Mouse (Mus musculus) embryonic facial prominence, embryonic 10.5 days (tissue): ENCODE data around the gene Afdn. TPM values are rescaled to one million over a fixed set of nuclear protein-coding genes. Genes with fewer than 3 reads are reported as not detected.
A peak's percentile ranks its signal among the peaks of the same experiment; 100 is the strongest.

Experiments used
- DNase-seq: peaks from one replicate; pipeline ENCODE4 v3.0.0-alpha.2; 2017; ENCODE audit warnings: low spot score
- H3K27ac ChIP-seq: fragments of 300-500 bp; sonication (generic); replicated peaks from 2 replicates; pipeline ENCODE4 v1.5.1; 2016; ENCODE audit warnings: mild to moderate bottlenecking
- H3K27me3 ChIP-seq: fragments of 300-500 bp; sonication (generic); replicated peaks from 2 replicates; pipeline ENCODE4 v1.6.1; 2016; ENCODE audit warnings: low read depth, mild to moderate bottlenecking; ENCODE audit not compliant: poor library complexity, severe bottlenecking
- H3K36me3 ChIP-seq: fragments of 300-500 bp; sonication (generic); replicated peaks from 2 replicates; pipeline ENCODE4 v1.6.1; 2016; ENCODE audit warnings: mild to moderate bottlenecking, moderate library complexity
- H3K4me1 ChIP-seq: fragments of 300-500 bp; sonication (generic); 2 replicates; pipeline ENCODE4 v1.6.1; 2016
- H3K4me3 ChIP-seq: fragments of 300-500 bp; sonication (generic); 2 replicates; pipeline ENCODE4 v1.5.1; 2016; ENCODE audit warnings: mild to moderate bottlenecking, moderate library complexity
- H3K9me3 ChIP-seq: fragments of 300-500 bp; sonication (generic); 2 replicates; pipeline ENCODE4 v1.6.1; 2016; ENCODE audit warnings: mild to moderate bottlenecking
- WGBS: fragments of 180-500 bp; shearing (Covaris S2); methylation state at CpG from one replicate; pipeline ENCODE4 v1.1.7; 2016; 5-methylcytosine and 5-hydroxymethylcytosine counted together
- polyA plus RNA-seq: library from polyadenylated mRNA; unstranded; fragments of >200 nt; fragmentation: Nextera tagmentation; extraction: Ambion mirVana; gene quantifications from 2 replicates; pipeline ENCODE4 v1.2.1, GENCODE M21; 2016

The Afdn gene
- polyA plus RNA-seq, 1 experiment from 2014 or later: 61.0 TPM

DNA sequence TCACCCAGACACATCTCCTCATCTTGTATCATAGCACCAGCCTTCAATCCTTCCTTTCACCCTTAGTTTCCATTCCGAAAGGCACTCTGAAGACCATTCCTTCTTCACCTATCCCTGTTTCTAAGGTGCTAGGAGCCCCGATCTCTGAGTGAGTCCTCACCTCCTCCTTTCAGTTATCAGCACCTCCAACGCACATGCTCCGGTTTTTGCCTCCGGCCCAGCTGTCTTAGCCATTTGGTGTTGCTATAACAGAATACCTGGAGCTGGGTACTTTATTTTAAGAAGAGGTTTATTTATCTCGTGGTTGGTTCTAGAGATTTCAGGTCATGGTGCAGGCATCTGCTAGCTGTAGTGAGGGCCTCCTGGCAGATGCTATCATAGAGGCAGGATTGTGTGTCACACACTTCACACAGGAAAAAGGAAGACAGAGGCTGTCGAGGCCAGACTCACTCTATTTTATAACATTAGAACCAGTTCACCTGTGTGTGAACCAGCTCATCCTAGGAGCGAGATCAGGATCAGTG lies 33.4 kb upstream of the Afdn start:
- no peaks in the 10 kb centered on the region for H3K9me3 ChIP-seq
- peaks cover 21% of the 10 kb centered on the region for H3K4me1 ChIP-seq
- 91% methylated on average over 8 of the region's 8 CpGs for WGBS

DNA sequence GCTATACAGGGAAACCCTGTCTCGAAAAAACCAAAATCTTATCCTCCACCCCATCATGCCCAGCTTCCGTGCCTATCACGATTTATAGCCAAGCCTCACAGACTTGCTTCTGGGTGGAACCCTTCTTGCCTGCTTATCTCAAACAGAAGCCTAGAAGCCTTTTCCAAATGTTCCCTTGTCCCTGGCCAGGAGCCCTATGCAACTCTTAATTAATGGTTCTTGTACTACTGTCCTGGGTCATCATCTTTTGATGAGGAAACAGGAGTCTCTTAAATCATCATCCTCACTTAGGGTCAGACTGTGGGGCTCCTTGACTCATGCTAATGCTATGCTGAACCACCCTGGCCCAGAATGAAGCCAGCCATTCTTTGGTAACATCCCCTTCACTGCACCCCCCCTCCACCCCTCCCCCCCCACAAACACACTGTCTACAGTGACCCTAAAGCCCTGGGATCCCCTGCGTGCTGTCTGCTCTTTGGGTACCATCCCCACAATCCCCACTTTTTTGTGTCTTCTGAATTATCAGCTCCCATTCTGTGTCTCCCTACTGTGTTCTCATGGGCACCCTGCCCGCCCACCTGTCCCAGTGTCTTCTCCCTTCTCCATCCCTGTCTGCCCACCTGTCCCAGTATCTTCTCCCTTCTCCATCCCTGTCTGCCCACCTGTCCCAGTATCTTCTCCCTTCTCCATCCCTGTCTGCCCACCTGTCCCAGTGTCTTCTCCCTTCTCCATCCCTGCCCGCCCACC lies 29.2 kb upstream of the Afdn start:
- no peaks in the 10 kb centered on the region for H3K9me3 ChIP-seq
- no peak for DNase-seq
- WGBS: 96% methylated on average over 6 of the region's 6 CpGs
- no peaks in the 10 kb centered on the region for H3K27me3 ChIP-seq
- H3K36me3 ChIP-seq: no peaks in the 10 kb centered on the region
- H3K4me1 ChIP-seq: peaks cover 17% of the 10 kb centered on the region
- H3K27ac ChIP-seq: no peak overlapping the region
- no peak overlapping the region for H3K4me3 ChIP-seq

More for the DNA sequence above, 33.4 kb upstream of the Afdn start:
- Histone ChIP-seq H3K27me3 (no peaks in the 10 kb centered on the region), H3K4me3 (no peak overlapping the region), H3K27ac (no peak overlapping the region), H3K36me3 (no peaks in the 10 kb centered on the region)
- DNase-seq: no peak

DNA sequence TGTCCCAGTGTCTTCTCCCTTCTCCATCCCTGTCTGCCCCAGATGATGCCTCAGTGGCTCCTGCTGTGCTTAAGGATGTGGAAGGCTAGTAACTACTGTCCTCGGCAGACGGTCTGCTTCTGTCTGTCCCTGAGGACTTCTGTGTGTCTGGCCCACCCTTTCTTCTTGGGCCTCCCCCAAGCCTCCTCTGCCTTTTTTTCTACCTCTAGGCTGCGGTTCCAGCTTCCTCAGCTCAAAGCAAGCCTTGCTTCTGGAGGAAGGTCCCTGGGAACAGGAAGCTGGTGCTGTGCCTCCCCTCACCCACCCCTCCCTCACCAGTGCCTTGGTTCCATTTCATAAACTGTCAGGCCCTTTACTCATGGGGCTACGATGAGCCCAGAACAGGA lies 28.6 kb upstream of the Afdn start:
- Histone ChIP-seq H3K36me3 (no peaks in the 10 kb centered on the region), H3K4me3 (no peak overlapping the region), H3K4me1 (peaks cover 17% of the 10 kb centered on the region), H3K27me3 (no peaks in the 10 kb centered on the region), H3K9me3 (no peaks in the 10 kb centered on the region), H3K27ac (no peak overlapping the region; the same call in 1 of the 2 replicates)
- WGBS: 61% methylated on average over 4 of the region's 4 CpGs
- DNase-seq: no peak

DNA sequence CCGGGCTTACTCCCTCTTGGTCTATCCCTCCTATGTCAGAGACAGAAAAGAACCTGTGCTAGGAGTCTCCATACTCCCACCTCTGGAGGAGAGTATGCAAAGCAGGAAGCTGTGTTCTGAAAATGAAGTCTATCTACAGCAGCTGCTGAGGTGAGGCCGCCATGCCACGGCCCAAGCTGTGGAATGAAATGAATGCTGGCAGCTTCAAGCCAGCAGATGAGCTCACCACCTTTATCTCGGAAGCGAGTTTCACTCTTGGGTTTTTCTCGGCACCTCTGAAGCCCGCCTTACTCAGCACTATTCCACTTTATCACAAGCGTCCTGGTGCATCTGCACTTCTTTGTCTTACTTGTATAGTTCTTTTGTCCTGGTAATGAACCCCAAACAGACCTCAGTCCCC lies 27.7 kb upstream of the Afdn start:
- Histone ChIP-seq H3K4me3 (no peak overlapping the region), H3K27ac (no peak overlapping the region), H3K36me3 (no peaks in the 10 kb centered on the region), H3K9me3 (no peaks in the 10 kb centered on the region), H3K4me1 (peaks cover 23% of the 10 kb centered on the region), H3K27me3 (no peaks in the 10 kb centered on the region)
- 51% methylated on average over 8 of the region's 8 CpGs for WGBS
- DNase-seq: no peak

DNA sequence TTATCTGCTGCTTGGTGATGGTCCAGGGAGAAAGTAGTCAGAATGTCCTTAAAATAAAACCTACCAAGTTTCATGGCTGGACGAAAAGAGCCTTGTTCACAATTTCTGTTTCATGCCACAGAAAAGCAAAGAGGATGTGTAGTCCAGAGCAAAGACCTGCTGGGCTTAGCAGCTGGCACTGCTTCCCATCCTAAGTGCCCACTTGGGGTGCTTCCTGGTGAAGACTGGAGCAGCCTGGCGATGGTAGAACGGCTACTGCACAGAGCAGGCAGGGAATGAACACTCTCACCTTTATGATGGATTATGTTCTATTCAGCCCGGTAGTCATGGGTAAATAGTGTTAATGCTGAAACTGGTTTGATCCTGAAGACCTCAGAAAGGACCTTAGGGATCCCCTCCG lies 26.4 kb upstream of the Afdn start:
- DNase-seq: no peak
- H3K27ac ChIP-seq: no peak overlapping the region
- H3K9me3 ChIP-seq: no peaks in the 10 kb centered on the region
- no peak overlapping the region for H3K4me3 ChIP-seq
- peaks cover 32% of the 10 kb centered on the region for H3K4me1 ChIP-seq
- WGBS: 90% methylated on average over 5 of the region's 5 CpGs
- no peaks in the 10 kb centered on the region for H3K36me3 ChIP-seq
- H3K27me3 ChIP-seq: no peaks in the 10 kb centered on the region

DNA sequence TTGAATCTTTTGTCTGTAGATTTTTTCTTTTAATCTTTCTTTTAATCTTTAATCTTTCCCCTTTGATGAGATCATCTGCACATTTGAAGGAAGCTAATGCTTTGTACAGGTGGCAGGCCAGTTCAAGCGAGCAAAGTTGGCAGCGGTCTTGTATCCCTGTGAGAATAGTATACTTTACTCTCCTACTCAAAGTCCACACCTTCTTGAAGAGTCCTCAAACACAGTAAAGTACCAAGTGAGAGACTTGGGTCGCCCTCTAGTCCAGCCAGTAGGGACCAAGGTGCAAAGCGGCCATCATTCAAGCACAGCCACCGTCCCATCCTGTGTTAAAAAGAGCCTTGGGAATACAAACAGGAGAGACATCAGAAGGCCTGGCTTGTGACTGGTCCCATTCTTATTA lies 25.3 kb upstream of the Afdn start:
- peaks cover 32% of the 10 kb centered on the region for H3K4me1 ChIP-seq
- no peaks in the 10 kb centered on the region for H3K36me3 ChIP-seq
- H3K27me3 ChIP-seq: no peaks in the 10 kb centered on the region
- H3K4me3 ChIP-seq: no peak overlapping the region
- H3K27ac ChIP-seq: no peak overlapping the region
- DNase-seq: no peak
- no peaks in the 10 kb centered on the region for H3K9me3 ChIP-seq
- WGBS: 93% methylated on average over 5 of the region's 5 CpGs

DNA sequence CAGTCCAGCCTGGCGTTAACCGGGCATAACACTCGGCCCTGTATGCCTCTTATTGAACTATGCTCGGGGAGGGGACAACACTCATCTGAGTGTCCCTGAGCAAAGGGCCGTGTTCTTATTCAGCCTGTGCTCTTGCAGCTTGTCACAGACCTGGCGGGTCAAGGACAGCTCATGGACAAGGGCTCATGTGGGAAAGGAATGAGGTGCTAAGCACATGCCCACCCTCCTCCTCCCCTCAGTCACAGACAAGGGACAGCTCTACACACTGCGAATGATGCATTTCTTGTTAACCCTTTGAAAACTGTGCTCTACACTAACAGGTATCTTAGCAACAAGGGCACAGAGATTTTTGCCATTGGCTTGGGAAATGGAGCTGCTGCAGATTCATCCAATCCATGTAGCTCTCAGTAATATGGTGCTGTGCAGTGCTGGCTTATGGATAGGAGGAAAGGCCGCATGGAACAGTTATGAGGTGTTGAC lies 24.5 kb upstream of the Afdn start:
- no peak for DNase-seq
- WGBS: 82% methylated on average over 8 of the region's 8 CpGs
- no peak overlapping the region for H3K27ac ChIP-seq
- peaks cover 36% of the 10 kb centered on the region for H3K4me1 ChIP-seq
- H3K9me3 ChIP-seq: no peaks in the 10 kb centered on the region
- no peaks in the 10 kb centered on the region for H3K36me3 ChIP-seq
- no peak overlapping the region for H3K4me3 ChIP-seq
- no peaks in the 10 kb centered on the region for H3K27me3 ChIP-seq

DNA sequence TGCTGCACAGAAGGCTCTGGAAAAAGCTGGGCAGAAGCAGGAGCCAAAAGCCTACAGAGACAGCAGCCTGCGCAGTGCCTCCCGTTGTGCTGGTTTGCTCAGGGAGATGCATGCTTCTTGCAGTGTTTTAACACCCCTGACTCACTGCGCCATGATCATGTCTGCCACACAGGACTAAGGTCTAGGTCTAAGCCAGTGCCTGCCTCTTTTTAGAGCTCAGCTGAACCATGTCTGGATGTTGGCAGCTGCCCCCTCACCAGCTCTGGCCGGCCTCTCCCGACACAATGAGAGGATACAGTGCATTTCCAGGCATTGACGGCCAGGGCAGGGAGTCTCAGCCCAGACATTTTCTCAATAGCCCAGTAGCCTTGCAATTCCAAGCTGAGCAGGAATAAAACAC lies 23.0 kb upstream of the Afdn start:
- Histone ChIP-seq H3K4me1 (peaks cover 40% of the 10 kb centered on the region), H3K36me3 (no peaks in the 10 kb centered on the region), H3K27ac (no peak overlapping the region), H3K9me3 (no peaks in the 10 kb centered on the region), H3K27me3 (no peaks in the 10 kb centered on the region), H3K4me3 (no peak overlapping the region)
- no peak for DNase-seq
- 79% methylated on average over 6 of the region's 6 CpGs for WGBS

DNA sequence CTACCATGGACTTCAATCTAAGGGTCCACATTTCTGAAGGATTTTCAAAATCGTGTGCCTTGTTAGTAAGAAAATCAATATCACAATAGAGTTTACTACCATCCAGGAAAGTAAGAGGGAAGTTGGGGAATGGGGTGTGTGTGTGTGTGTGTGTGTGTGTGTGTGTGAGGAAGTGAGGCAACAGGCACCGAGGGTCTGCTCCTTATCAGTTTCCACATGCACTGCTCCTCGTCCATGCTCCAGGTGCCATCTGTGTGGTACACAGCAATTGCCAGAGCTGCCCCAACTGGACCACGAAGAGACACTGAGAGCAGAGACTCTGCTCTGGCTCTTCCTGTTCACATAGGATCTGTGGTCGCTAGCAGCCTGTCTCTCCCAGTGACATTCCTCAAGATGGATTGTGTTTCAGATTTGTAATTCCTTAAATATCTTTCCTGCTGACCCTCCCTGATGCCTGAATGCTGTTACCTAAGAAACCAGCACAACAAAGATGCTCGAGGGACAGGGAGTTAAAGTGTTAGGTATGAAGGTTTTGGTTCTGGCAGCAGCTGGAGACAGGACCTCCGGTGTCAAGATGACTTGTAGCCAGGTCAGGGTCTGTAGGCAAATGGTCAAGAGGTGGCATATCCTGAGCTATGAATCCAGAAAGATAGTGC lies 22.1 kb upstream of the Afdn start:
- H3K9me3 ChIP-seq: no peaks in the 10 kb centered on the region
- no peak for DNase-seq

DNA sequence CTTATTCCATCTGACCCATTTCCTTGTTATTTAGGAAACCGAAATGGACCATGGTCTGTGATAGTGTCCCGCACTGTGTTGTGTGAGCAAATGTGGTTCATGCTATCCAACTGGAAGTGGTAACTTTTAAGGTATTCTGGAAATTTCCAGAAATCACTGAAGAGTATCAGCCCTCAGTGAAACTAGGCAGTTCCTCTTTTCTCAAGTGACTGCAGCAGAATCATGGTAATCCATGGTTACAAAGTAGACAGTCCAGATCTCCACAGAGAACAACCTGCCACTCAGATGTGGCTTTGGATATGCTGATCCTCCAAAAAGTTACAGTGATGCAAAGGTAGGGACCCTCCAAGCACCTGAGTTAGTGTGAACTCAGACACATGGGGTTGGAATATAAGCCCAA lies 21.4 kb upstream of the Afdn start:
- Histone ChIP-seq H3K4me3 (no peak overlapping the region), H3K9me3 (no peaks in the 10 kb centered on the region), H3K4me1 (peaks cover 51% of the 10 kb centered on the region), H3K27me3 (no peaks in the 10 kb centered on the region), H3K36me3 (no peaks in the 10 kb centered on the region), H3K27ac (no peak overlapping the region)
- DNase-seq: no peak
- 93% methylated on average over 2 of the region's 2 CpGs for whole genome bisulfite sequencing

More for the DNA sequence above, 22.1 kb upstream of the Afdn start:
- H3K27ac ChIP-seq: no peak overlapping the region
- no peaks in the 10 kb centered on the region for H3K36me3 ChIP-seq
- no peak overlapping the region for H3K4me3 ChIP-seq
- no peaks in the 10 kb centered on the region for H3K27me3 ChIP-seq
- 65% methylated on average over 7 of the region's 7 CpGs for WGBS
- H3K4me1 ChIP-seq: peaks cover 44% of the 10 kb centered on the region

DNA sequence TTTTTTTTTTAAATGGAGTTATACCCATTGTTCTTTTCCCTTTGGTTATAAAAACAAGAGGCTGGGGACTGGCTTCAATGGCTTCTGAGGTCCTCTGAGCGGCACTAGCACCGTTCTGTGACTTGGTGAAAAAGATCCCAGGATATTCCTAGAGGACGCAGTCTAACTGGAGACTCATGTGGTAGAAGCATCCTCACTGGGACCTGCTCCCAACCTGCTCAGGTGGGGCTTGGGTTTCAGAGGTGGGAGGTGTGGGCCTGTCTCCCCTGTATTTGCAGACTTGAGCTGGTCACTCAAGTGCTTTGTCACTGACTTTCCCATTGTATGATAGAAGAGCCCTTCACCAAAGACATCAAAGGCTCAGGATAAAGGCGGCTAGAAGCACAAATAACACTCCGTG lies 20.4 kb upstream of the Afdn start:
- no peak overlapping the region for H3K27ac ChIP-seq
- no peak overlapping the region for H3K4me3 ChIP-seq
- H3K36me3 ChIP-seq: no peaks in the 10 kb centered on the region
- no peaks in the 10 kb centered on the region for H3K9me3 ChIP-seq
- WGBS: 75% methylated on average over 5 of the region's 5 CpGs
- no peaks in the 10 kb centered on the region for H3K27me3 ChIP-seq
- peaks cover 53% of the 10 kb centered on the region for H3K4me1 ChIP-seq
- no peak for DNase-seq

DNA sequence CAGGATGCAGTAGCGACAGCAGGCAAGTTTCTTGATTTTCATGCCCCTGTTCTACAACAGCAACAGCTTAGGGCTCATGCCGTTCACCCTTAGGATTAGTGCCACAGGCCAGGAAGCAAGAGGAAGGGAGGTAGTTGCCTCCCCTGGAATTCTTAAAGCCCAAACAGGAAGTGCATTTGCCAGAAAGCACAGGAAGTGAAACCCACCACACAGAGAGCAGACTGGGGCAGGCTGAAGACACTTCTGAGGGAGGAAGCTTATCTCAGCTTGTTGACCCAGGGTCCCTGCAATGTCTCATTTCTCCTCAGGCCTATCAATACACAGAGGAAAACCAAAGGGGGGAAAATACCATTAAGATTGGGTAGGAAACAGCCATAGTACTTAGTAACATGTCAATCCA lies 19.5 kb upstream of the Afdn start:
- Histone ChIP-seq H3K9me3 (no peaks in the 10 kb centered on the region), H3K4me1 (peaks cover 51% of the 10 kb centered on the region), H3K4me3 (no peak overlapping the region), H3K36me3 (no peaks in the 10 kb centered on the region), H3K27me3 (no peaks in the 10 kb centered on the region), H3K27ac (0 out of 2 replicates have a peak overlapping the region, but pooled peaks have one; percentile 8)
- DNase-seq: no peak
- 47% methylated on average over 2 of the region's 2 CpGs for WGBS

DNA sequence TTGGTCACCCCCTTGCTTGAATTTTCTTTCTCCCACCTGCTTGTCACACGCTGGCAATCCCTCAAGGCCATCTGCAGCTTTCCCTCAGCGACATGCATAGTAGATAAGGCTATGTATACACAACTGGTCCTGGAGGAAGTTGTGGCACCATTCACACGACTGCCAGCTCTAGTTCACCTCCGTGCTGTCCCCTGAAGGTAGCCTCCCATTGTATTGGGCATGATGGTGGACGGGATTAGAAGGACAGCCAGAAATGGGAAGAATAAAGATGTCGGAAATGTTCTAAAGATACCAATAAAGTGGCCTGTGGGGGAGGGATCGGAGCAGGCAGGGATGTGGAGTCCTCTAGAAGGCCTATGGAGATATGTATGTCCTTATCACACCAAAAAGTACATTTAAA lies 18.7 kb upstream of the Afdn start:
- H3K27me3 ChIP-seq: no peaks in the 10 kb centered on the region
- H3K9me3 ChIP-seq: no peaks in the 10 kb centered on the region
- H3K4me3 ChIP-seq: no peak overlapping the region
- 82% methylated on average over 7 of the region's 7 CpGs for WGBS
- H3K36me3 ChIP-seq: no peaks in the 10 kb centered on the region
- DNase-seq: no peak
- H3K4me1 ChIP-seq: peaks cover 49% of the 10 kb centered on the region
- H3K27ac ChIP-seq: no peak overlapping the region
